Mouse (Mus musculus) bone marrow, adult 2 months (tissue): ENCODE data around the gene Abcc9.

Experiments
- CTCF ChIP-seq: fragments of 200-500 bp; IDR thresholded peaks from 2 replicates; pipeline ENCODE4 v1.5.1; 2011; ENCODE audit warnings: low read length, control low read depth; ENCODE audit not compliant: control insufficient read depth, insufficient read depth
- POLR2A ChIP-seq: fragments of 200-500 bp; IDR thresholded peaks from 2 replicates; pipeline ENCODE4 v1.6.1; 2011; ENCODE audit warnings: low read depth, mild to moderate bottlenecking, control low read depth, low read length, borderline replicate concordance; ENCODE audit not compliant: control insufficient read depth

GRCm38 (mm10) chr6:142751365-142751764 lies 49.2 kb upstream of the Abcc9 start:
- TF ChIP-seq CTCF, result no peak
- TF ChIP-seq POLR2A, result no peak
